In the genomic region with DNA sequence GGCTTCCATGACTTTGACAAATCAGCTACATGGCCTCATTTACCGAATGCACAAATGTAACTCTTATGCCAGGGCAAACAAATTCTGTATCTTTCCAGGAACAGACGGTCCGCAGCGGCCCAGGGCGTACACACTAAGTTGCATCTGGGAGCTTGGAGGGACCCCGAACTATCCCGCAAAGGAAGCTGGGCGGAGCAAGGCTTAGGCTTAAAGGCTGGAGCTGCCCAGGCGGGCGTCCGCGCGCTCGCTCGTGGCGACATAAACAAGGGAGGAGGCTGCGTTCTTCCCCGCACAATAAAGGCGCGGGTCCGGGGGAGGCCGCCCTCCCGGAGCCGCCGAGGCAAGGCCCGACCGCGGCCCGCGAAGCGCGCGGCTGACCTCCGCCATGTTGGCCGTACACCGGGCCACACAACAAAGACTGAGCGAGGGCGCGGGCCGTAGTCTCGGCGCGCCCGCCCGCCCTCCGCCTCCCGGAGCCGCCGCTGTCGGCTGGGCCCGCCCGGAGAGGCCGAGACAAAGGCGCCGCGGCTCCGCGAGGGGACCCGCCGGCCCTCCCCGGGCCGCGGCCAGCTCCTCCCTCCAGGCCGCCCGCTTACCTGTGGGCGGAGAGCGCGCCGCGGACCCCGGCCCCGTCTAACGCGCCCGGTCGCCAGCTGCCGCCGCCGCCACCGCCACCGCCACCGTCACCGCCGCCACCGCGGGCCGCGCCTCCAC, we compare ENCODE assay signal across 8 mouse cellular contexts. TPM values are rescaled to one million over a fixed set of nuclear protein-coding genes. Genes with fewer than 3 reads are reported as not detected.
DNase-seq lines count a peak whose midpoint lies in the region; ATAC-seq lines count a peak whose summit lies in the region.

Gm10638 (plus strand) TSS at position 479 of the 714 bp plus-strand sequence.
Siah1a (minus strand) TSS at position 714 of the 714 bp plus-strand sequence.

- intact Hi-C loops in left cerebral cortex, postnatal 14 days (cut with DNase I) = loop anchor here (5.0 to 10.0 kb wide), 2 partner anchors 97 to 139 kb away; partner anchors contain the start of gene N4bp1

- peak; percentile 24 for ATAC-seq in activated CD4-positive, CD25-positive, alpha-beta regulatory T cell, adult 4 months
- peak; percentile 62 for ATAC-seq in common myeloid progenitor, adult 5-6 weeks (replicated peaks; ENCODE audit: low read depth, poor library complexity, severe bottlenecking)
- ATAC-seq in megakaryocyte progenitor cell, adult 5-6 weeks (replicated peaks; ENCODE audit: poor library complexity) = peak; percentile 49

- peak; percentile 61 for DNase-seq in gastrocnemius, postnatal 10 days
- peak; percentile 42 for DNase-seq in hindlimb bud, embryonic 11.5 days (ENCODE audit: extremely low spot score, low read depth, low spot score)
- peak; percentile 37 to 61 for DNase-seq in left cerebral cortex, postnatal 14 days (ENCODE audit: low spot score in 2 of 2)
- DNase-seq in right cerebral cortex, adult 2 months (ENCODE audit: low spot score in 2 of 2) = peak; percentile 56 to 73
- peak; percentile 56 to 63 for DNase-seq in urinary bladder, postnatal 4 days (ENCODE audit: low spot score in 2 of 2)

RNA-seq across cellular contexts. Expression of gene Gm10638, which starts in this region (rescaled TPM):
- polyA plus RNA-seq in activated CD4-positive, CD25-positive, alpha-beta regulatory T cell, adult 4 months (2017; shearing (Covaris generic)) = not detected
- 0.39 and 0.46 TPM in 2 replicates for total RNA-seq in common myeloid progenitor, adult 5-6 weeks (2017)
- total RNA-seq in gastrocnemius, postnatal 10 days (2021) = 1 to 10 TPM; 4.1 to 6.7 TPM
- total RNA-seq in left cerebral cortex, postnatal 14 days (2021) = 1 to 10 TPM; 2.5 to 3.8 TPM
- total RNA-seq in megakaryocyte progenitor cell, adult 5-6 weeks (2015) = 0.17 TPM in 1 of 2 replicates, not detected in the other
- 0.42 TPM in 1 of 2 replicates, not detected in the other for total RNA-seq in megakaryocyte progenitor cell, adult 5-6 weeks (2017)

RNA-seq across cellular contexts. Expression of gene Siah1a, which starts in this region (rescaled TPM):
- polyA plus RNA-seq in activated CD4-positive, CD25-positive, alpha-beta regulatory T cell, adult 4 months (2017; shearing (Covaris generic)) = 1 to 10 TPM; 5.6 to 8.2 TPM
- total RNA-seq in common myeloid progenitor, adult 5-6 weeks (2017) = 23.8 and 27.6 TPM in 2 replicates
- total RNA-seq in gastrocnemius, postnatal 10 days (2021) = 10 to 100 TPM; 14.5 to 17.1 TPM
- 10 to 100 TPM; 30.9 to 32.9 TPM for total RNA-seq in left cerebral cortex, postnatal 14 days (2021)
- total RNA-seq in megakaryocyte progenitor cell, adult 5-6 weeks (2015) = 15.6 and 17.4 TPM in 2 replicates
- total RNA-seq in megakaryocyte progenitor cell, adult 5-6 weeks (2017) = 17.4 and 19.9 TPM in 2 replicates

Comparison
In these comparisons a context has a peak if more than half of its experiments do, and no peak if none do; other contexts are left out.
1. Peak in every context shown above with its lines: DNase-seq and ATAC-seq.